In the genomic region with DNA sequence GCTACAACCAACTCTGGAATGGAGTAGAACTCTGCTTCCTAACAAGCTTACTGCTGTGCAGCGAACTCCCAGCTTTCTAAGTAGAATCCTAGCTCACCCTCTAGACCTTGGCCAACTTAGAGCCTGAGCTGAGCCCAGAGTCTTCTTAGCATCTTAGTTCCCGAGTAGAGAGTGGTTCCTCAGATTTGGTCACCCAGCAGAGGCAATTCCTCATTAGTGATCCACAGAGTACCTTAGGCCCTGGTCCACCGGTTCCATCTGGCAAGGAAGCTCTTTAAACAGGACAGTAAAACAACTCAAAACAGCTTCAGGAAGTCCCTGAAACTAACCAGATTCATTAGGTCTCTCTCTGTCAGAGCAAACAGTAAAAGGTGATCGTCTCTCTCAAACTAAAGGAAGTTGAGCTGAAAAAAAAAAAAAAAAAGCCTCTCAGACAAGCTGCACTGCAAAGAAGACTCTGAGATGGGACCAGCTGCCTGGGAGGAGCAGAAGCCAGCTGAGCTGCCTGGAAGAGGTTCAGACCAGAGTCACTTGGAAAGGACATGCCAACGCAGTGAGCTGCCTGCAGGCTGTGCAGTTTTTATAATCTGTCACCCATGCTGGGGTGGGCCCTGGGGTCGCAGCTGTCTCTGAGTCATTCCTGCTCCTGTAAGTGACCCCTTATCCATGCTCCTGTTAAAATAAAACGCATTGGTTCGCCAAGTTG, we compare ENCODE assay signal across 8 mouse cellular contexts. TPM values are rescaled to one million over a fixed set of nuclear protein-coding genes. Genes with fewer than 3 reads are reported as not detected.
DNase-seq lines count a peak whose midpoint lies in the region; ATAC-seq lines count a peak whose summit lies in the region.

No protein-coding gene starts in this region.

- H3K36me3 ChIP-seq in embryonic facial prominence, embryonic 13.5 days, result peaks cover 18% of the 10 kb centered on the region
- peaks cover 17% of the 10 kb centered on the region; the same call in 1 of the 2 replicates for H3K36me3 ChIP-seq in heart, embryonic 12.5 days
- no peaks in the 10 kb centered on the region for H3K36me3 ChIP-seq in liver, embryonic 11.5 days (ENCODE audit: control insufficient read depth, insufficient read depth, low read length)
- no peaks in the 10 kb centered on the region for H3K36me3 ChIP-seq in neural tube, embryonic 11.5 days (ENCODE audit: control insufficient read depth, insufficient read depth, low read length)

- H3K9me3 ChIP-seq in embryonic facial prominence, embryonic 13.5 days, result no peaks in the 10 kb centered on the region
- no peaks in the 10 kb centered on the region for H3K9me3 ChIP-seq in heart, embryonic 12.5 days (replicated peaks)
- H3K9me3 ChIP-seq in liver, embryonic 11.5 days (ENCODE audit: control insufficient read depth, low read length), result peaks cover 3% of the 10 kb centered on the region; the same call in 1 of the 2 replicates
- no peaks in the 10 kb centered on the region for H3K9me3 ChIP-seq in neural tube, embryonic 11.5 days (ENCODE audit: control insufficient read depth, low read length)

- H3K27me3 ChIP-seq in embryonic facial prominence, embryonic 13.5 days, result no peaks in the 10 kb centered on the region
- no peaks in the 10 kb centered on the region for H3K27me3 ChIP-seq in heart, embryonic 12.5 days (replicated peaks)
- no peaks in the 10 kb centered on the region for H3K27me3 ChIP-seq in liver, embryonic 11.5 days (replicated peaks; ENCODE audit: control insufficient read depth, insufficient read depth, low read length)
- H3K27me3 ChIP-seq in neural tube, embryonic 11.5 days (ENCODE audit: control insufficient read depth, insufficient read depth, low read length), result no peaks in the 10 kb centered on the region

- DNase-seq in 3134 (ENCODE audit: extremely low read depth, insufficient read length, low spot score), result peak; percentile 39
- DNase-seq in adrenal gland, adult 2 months, result peak; percentile 46
- DNase-seq in kidney, postnatal 10 days, result peak; percentile 62
- peak; percentile 51 for DNase-seq in liver, embryonic 11.5 days (ENCODE audit: low spot score)
- DNase-seq in neural tube, embryonic 11.5 days (ENCODE audit: low spot score), result peak; percentile 33
- DNase-seq in thymus, postnatal 25 days, result peak; percentile 41

- peak overlapping the region; percentile 99 for H3K27ac ChIP-seq in embryonic facial prominence, embryonic 13.5 days
- peak overlapping the region; percentile 99 for H3K27ac ChIP-seq in heart, embryonic 12.5 days (ENCODE audit: poor library complexity, severe bottlenecking)
- no peak overlapping the region for H3K27ac ChIP-seq in liver, embryonic 11.5 days (ENCODE audit: low read depth, low read length)
- H3K27ac ChIP-seq in neural tube, embryonic 11.5 days (ENCODE audit: low read depth, low read length), result no peak overlapping the region

- peak overlapping the region; percentile 100 for H3K4me3 ChIP-seq in embryonic facial prominence, embryonic 13.5 days
- H3K4me3 ChIP-seq in heart, embryonic 12.5 days, result peak overlapping the region; percentile 99
- H3K4me3 ChIP-seq in liver, embryonic 11.5 days (ENCODE audit: low read depth, low read length), result peak overlapping the region; percentile 99
- H3K4me3 ChIP-seq in neural tube, embryonic 11.5 days (ENCODE audit: low read depth, low read length), result peak overlapping the region; percentile 100

- peak overlapping the region; percentile 100 for H3K9ac ChIP-seq in embryonic facial prominence, embryonic 13.5 days
- peak overlapping the region; percentile 76 for H3K9ac ChIP-seq in heart, embryonic 12.5 days
- H3K9ac ChIP-seq in liver, embryonic 11.5 days (ENCODE audit: low read depth, low read length), result peak overlapping the region; percentile 99
- H3K9ac ChIP-seq in neural tube, embryonic 11.5 days (ENCODE audit: low read length), result peak overlapping the region; percentile 64; the same call in 1 of the 2 replicates

- WGBS in embryonic facial prominence, embryonic 13.5 days, result 32% methylated on average over 8 of the region's 8 CpGs
- 27% methylated on average over 8 of the region's 8 CpGs for WGBS in heart, embryonic 12.5 days
- 33% methylated on average over 8 of the region's 8 CpGs for WGBS in liver, embryonic 11.5 days
- 35% methylated on average over 8 of the region's 8 CpGs for WGBS in neural tube, embryonic 11.5 days

- no peak for ATAC-seq in embryonic facial prominence, embryonic 13.5 days (ENCODE audit: insufficient number of reproducible peaks, insufficient read depth, low FRiP score, low TSS enrichment, low read depth)
- ATAC-seq in heart, embryonic 12.5 days (ENCODE audit: insufficient number of reproducible peaks, low FRiP score), result no peak
- no peak for ATAC-seq in liver, embryonic 11.5 days (replicated peaks; ENCODE audit: low FRiP score)
- no peak for ATAC-seq in neural tube, embryonic 11.5 days (ENCODE audit: insufficient read depth, low FRiP score, low TSS enrichment)

- peaks cover 11% of the 10 kb centered on the region; the same call in 1 of the 2 replicates for H3K4me1 ChIP-seq in embryonic facial prominence, embryonic 13.5 days
- H3K4me1 ChIP-seq in heart, embryonic 12.5 days (replicated peaks), result peaks cover 5% of the 10 kb centered on the region; the same call in 1 of the 2 replicates
- H3K4me1 ChIP-seq in liver, embryonic 11.5 days (replicated peaks; ENCODE audit: control insufficient read depth, insufficient read depth, low read length), result no peaks in the 10 kb centered on the region
- 0 out of 2 replicates have a peak, but pooled peaks cover 4% of the 10 kb centered on the region for H3K4me1 ChIP-seq in neural tube, embryonic 11.5 days (ENCODE audit: control insufficient read depth, insufficient read depth, low read length)

- peak overlapping the region; percentile 71 for H3K4me2 ChIP-seq in embryonic facial prominence, embryonic 13.5 days
- H3K4me2 ChIP-seq in heart, embryonic 12.5 days, result peak overlapping the region; percentile 81
- peak overlapping the region; percentile 92 for H3K4me2 ChIP-seq in liver, embryonic 11.5 days
- peak overlapping the region; percentile 63 for H3K4me2 ChIP-seq in neural tube, embryonic 11.5 days (ENCODE audit: low read depth)

RNA-seq across cellular contexts. Expression of gene Aamdc, which starts 0.8 kb away (rescaled TPM):
- 10 to 100 TPM; 31.7 to 49.1 TPM for total RNA-seq in adrenal gland, adult 2 months (2021)
- 8.5 and 11.6 TPM in 2 replicates for polyA plus RNA-seq in adrenal gland, adult 2 months (2012; rRNA removed)
- 67.5 and 69.0 TPM in 2 replicates for polyA plus RNA-seq in embryonic facial prominence, embryonic 13.5 days (2015; fragmentation: Nextera tagmentation; extraction: Ambion mirVana)
- 32.9 and 33.0 TPM in 2 replicates for polyA plus RNA-seq in heart, embryonic 12.5 days (2016; fragmentation: Nextera tagmentation; extraction: Ambion mirVana)
- polyA plus RNA-seq in liver, embryonic 11.5 days (2014; fragmentation: Nextera tagmentation; extraction: Ambion mirVana), result 24.5 and 25.3 TPM in 2 replicates
- polyA plus RNA-seq in neural tube, embryonic 11.5 days (2014; fragmentation: Nextera tagmentation; extraction: Ambion mirVana), result 37.0 and 41.1 TPM in 2 replicates

RNA-seq across cellular contexts. Expression of gene Rsf1, which starts 1.2 kb away (rescaled TPM):
- total RNA-seq in adrenal gland, adult 2 months (2021), result 10 to 100 TPM; 24.3 to 25.9 TPM
- polyA plus RNA-seq in adrenal gland, adult 2 months (2012; rRNA removed), result 0.74 and 1.2 TPM in 2 replicates
- polyA plus RNA-seq in embryonic facial prominence, embryonic 13.5 days (2015; fragmentation: Nextera tagmentation; extraction: Ambion mirVana), result 34.9 and 36.9 TPM in 2 replicates
- polyA plus RNA-seq in heart, embryonic 12.5 days (2016; fragmentation: Nextera tagmentation; extraction: Ambion mirVana), result 15.7 and 16.4 TPM in 2 replicates
- 14.5 and 14.8 TPM in 2 replicates for polyA plus RNA-seq in liver, embryonic 11.5 days (2014; fragmentation: Nextera tagmentation; extraction: Ambion mirVana)
- polyA plus RNA-seq in neural tube, embryonic 11.5 days (2014; fragmentation: Nextera tagmentation; extraction: Ambion mirVana), result 21.8 and 25.3 TPM in 2 replicates

Comparison
In these comparisons a context has a peak if more than half of its experiments do, and no peak if none do; other contexts are left out.
1. H3K27ac ChIP-seq: peak in embryonic facial prominence, embryonic 13.5 days (single experiment) and heart, embryonic 12.5 days (single experiment); none in liver, embryonic 11.5 days (single experiment) and neural tube, embryonic 11.5 days (single experiment).
2. Peak in every context shown above with its lines, with median percentiles within 50 percentile points of each other: DNase-seq, H3K4me2 ChIP-seq, H3K4me3 ChIP-seq and H3K9ac ChIP-seq.